Mouse (Mus musculus): ENCODE results near the gene Crispld2. TPM values are rescaled to one million over a fixed set of nuclear protein-coding genes. Genes with fewer than 3 reads are reported as not detected.

Crispld2 gene
- total RNA-seq, 1 experiment from 2014 or later: 5.1 TPM

DNA sequence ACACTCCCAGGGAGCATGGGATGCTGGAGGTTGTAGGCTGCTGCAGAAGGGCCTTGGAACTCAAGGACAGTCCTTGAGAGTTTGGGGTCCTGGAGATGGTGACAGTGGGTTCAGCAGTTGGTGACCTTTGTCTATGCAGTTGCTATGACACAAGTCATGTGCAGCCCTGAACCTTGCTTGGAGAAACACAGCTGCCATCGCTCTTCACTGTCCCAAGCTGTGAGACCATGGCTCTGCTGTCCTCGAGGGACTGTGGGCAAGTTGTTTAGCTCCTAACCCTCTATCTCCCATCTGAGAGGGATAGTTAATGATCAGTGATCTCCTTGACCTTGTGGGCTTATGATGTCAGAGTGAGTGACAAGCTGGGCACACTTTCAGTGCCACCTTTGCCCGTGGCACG, 44.3 kb downstream of the Crispld2 start:
- DNase-seq: no peak

DNA sequence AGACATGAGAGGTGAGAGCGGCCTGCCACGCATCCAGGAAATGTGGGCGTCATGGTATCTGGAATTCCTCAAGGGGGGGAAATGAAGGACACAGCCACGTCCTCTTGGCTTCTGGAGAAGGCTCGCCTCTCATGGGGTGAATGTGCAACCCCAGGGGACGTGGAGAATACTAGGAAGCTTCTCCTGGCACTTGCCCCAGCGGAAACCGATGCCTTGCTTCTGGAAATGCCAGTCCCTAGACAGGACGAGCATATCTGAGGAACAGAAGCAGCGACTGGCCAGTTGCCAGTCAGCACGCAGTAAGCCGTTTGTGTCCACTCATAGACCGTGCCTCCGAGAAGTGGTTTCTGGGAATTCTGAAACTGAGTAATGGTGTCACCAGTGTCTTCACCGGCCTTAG, 45.0 kb downstream of the Crispld2 start:
- DNase-seq: peak; percentile 24

DNA sequence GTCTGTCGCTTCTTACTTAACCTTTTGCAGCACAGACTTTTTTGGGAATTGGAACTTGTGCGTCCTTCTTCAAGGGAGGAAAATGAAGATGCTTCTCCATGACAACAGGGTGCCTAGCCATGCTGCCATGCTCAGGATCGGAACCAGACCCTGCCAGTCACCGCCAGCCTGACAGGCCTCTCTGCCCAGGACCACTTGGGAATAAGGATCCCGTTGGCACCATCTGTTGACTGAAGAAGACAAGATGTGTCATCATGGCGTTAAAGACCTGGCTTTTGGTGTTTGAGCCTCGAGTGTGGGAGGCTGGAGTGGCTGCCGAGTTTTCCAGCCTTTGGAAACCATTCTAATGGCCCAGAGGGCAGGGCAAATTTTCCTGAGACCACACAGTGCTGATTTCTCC, 45.4 kb downstream of the Crispld2 start:
- DNase-seq: no peak

DNA sequence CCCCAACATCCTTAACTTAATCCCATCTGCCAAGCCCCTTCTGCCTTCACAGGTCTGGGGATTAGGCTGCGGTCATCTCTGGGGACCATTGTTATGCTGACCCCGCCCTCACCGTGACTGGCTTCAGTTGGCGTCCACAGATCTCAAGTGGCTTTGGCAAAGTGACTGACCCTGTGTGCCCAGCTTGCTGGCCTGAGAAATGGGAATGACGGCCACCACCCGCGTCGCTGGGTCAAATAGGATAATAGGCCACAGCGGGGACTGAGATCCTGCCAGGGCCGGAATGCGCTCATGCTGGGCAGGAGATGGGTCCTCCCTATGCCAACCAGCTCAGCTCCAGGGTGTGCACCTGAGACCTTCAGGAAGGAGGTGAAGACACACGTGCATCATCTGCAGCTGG, 46.5 kb downstream of the Crispld2 start:
- no peak for DNase-seq

DNA sequence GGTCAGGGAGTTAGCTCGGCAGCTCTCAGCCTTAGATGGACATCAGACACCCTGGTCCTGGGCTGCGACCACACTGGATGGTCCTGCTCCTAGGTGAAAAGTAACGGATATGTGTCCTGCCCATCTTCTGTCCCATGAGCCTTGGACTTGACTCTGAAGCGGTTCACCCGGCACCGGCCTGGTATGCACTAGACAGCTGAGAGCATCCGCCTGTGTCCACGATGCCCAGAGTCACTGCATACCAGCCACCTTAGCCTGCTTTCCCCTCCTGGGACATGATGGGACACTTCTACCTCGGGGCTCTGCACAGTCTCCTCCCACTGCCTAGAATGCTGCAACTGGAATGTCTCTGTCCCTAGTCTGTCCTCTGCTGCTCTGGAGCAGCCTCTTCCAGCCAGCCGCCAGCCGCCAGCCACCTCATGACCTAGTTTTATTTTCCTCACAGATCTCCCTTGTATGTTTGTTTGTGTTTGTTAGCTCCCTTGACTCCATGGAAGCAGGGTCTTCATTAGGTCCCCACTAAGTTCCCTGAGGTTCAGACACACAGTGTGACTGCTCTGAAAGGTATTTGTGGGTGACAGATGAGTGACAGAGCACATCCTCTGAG, 47.2 kb downstream of the Crispld2 start:
- DNase-seq: no peak

DNA sequence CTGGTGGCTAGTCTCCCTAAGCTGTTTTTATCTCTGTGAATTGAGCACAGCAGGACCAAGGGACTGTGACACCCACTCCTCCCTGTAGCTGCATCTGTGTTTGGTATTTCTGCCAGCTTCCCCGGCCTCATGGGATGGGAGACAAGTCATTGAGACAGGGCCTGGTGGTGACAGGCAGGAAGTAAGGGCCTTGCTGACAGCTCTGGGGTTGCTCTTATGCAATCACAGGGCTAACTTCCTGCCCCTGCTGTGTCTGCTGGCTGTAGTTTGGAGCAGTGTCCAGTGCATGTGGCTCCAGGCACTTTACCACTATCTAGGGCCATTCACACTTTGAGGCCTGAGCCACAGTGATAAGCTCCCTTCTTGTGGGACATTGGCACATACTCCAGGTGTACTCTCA, 48.6 kb downstream of the Crispld2 start:
- DNase-seq: peak; percentile 25

DNA sequence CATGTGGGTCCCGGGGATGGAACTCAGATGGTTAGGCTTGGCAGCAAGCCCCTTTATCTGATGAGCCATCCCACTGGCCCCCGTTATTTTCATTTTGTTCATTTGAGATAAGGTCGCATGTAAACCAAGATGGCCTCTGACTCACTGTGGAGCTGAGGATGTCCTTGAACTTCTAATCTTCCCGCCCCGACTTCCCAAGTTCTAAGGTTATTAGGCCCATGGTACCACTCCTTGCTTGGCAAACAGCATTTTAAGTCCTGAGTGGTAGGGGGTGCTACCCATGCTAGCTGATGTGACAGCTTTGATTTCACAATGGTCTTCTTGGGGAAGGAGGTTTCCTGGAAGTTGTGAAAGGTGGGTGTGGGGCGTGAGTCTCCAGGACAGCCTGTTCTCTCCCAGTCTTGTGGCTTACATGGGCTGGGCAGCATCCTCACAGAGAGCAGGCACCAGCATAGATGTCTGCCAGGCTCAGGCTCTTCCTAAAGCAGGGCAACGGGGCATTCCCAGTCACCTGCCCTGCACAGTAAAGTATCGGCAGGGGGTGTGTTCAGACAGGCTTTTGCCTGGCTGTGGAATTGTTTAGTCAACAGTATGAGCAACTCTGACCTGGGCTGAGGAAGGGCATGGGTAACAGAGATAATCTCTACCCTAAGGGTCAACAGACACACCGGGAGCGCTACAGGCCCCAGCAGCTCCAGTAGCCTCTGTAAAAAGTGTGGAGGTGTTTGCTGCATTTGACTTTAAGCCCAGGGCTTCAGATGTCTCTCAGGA, 50.5 kb downstream of the Crispld2 start:
- DNase-seq: no peak

DNA sequence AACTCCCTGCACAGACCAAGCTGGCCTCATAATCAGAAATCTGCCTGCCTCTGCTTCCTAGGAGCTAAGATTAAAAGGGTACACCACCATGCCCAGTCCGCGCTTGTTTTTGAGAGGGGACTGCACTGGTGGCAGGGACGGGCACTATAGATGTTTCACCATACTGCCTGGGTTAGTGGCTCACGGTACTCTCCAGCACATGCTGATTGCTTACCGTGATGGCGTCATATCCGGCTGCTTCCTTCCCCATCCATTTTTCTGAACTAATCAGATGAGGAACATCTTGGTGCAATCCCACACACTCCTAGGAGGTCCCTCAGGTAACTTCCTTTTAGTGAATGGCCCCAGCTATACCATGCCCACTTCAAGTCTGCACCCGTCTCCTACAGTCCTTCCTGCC, 52.7 kb downstream of the Crispld2 start:
- no peak for DNase-seq

DNA sequence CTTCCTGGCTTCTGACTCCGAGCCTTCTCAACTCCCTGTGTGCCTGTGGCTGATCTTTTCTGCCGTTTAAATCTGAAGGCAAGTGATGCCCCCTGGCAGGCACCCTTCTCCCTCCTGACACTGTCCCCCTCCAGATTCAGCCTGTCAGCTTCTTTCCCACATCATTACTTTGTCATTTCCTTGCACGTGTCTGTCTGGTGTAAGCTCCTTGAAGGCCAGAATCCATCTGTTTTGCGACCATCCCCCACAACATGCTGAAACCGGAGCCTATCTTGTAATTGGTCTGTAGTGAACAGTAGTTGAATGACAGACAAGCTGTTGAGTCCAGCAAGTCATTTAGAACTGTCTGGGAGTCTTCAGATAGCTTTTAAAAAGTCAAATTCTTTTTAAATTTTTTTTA, 53.2 kb downstream of the Crispld2 start:
- no peak for DNase-seq

DNA sequence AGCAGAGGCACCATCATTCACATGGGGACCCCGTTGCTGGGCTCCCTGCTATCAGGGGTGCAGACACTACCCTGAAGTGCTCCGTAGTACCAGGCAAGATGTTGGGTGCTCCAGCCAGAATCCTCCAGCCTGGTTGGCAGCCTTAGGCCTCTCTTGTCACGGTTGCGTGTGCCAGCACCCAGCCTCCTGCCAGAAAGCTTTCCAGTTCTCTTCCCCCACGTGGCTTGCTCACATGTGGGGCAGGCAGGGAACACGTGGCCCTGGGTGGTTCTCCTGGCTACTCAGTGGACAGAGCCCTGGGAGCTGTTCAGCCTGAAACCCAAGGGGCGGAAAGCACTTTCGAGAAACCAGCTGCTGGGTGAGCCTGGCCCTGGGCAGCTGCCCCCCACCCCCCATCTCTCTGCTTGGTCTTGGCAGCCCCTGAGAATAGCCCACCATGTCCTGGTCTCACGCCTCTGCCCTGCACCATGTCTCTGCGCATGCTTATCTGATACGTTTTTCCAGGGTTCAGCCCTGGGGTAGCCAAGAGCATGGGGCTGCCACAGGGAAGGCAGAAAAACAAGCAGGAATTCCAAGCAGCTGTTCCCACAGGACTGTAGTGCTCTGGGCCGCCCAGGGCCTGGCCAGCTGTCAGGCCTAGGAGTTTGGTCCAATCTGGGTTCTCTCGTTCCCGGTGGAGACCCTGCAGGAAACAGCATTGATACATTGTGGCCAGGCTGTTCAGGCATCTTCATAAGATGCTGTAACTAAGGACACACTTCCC, 54.2 kb downstream of the Crispld2 start:
- peak; percentile 80 for DNase-seq

DNA sequence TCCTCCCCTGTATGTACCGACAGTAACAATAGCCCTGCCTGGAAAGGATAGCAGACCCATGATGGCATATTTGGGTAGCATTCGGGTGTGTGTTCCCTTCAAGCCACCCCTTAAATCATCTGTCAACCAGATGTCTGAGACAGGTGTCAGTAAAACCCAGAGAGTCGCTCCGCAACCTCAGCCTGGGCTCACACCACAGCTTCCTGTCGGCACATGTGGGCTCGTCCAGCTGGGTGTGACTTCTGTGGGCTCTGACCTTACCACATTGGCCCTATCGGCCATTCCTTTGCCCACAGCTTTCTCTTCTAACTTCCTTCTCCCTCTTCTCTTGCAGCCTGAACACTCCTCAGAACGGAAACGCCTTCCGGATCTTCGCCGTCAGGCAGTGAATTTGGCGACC, 57.7 kb downstream of the Crispld2 start:
- no peak for DNase-seq

DNA sequence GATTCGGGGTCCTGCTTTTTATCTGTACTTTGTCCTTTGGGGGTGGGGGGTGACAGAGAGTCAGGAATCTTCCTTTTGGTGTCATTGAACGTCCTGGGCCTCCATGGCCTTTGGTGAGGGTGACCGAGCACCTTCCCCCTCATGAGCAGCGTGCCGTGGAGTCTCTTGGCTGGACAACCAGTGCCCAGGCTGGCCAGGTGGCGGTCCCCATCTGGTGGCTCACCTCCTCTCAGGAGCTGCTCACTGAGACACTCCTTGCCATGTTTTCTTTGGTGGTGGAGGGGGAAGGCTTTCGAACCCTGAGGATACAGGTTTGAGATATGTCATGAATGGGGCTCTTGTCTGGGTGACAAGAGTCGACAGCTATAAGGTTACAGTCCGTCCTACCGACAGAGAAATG, 58.1 kb downstream of the Crispld2 start:
- DNase-seq: no peak

DNA sequence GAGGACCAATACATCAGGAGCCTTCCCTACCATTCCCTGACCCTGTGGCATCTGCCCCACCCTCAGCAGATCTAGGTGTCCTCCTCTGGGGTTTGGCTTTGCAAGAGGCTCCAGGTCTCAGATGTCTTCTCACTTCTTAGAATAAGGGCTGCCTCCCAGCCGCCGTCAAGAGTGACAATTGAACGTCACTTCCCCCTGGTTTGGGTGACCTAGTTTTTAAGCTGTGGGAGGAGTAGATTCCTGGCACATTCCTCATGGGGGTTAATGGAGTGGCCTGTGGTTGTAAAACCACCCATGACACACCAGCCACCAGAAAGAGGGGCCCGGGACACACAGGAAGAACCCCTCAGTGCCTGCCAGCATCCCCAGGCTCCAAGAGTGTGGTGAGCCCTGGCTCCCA, 58.8 kb downstream of the Crispld2 start:
- no peak for DNase-seq

DNA sequence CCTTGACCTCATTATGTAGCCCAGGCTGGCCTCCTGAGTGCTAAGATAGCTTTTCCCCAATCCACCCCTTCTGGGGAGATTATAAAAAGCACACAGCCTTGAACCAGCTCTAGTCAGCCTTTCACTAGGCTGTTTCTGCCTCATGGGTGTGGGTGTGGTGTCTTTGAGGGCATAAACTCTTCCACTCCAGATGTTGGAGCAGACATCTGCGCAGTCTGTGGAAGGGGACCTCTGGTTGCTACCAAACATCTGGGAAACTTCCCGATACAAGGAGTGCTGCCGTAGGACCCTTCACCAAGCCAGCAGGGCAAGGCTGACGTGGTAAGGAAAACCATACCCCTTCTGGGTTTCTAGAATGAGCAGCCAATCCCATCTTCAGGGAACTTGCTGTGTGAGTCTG, 59.7 kb downstream of the Crispld2 start:
- DNase-seq: no peak

DNA sequence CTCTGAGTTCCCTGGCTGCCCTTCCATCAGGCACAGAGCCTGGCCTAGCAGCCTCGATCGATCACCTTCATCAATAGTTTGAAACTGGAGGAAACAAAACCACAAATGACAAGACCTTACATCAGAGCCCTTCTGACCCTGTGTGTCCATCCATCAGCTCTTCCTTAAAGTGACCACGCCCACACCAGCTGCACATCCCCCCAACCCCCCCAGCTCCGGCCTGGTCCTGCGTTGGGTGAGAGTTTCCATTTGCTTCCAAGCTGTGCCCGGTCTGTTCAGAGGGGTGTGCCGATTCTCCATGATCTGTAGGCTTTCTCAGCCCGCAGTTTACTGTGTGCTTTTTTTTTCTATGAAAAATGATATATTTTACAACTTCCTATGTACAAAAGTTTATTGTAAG, 60.1 kb downstream of the Crispld2 start:
- no peak for DNase-seq

DNA sequence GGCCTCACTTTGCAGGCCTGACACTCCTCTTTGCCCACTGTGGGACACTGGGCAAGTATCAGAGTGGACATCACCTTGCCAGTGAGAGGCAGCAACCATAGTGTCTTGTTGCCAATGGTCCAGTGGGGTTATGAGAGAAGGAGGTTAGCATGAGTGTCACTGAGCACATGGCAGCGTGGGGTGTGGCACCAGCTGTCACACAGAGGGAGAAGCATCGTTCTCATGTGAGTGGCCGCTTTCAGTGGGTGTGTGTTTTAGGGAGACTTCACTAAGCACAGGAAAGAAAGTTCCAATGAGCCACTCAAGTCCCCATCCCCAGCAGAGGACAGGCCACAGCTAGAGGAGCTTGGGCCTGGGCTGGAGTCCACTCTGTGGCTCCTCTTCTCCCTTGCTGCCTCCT, 62.6 kb downstream of the Crispld2 start:
- DNase-seq: no peak

DNA sequence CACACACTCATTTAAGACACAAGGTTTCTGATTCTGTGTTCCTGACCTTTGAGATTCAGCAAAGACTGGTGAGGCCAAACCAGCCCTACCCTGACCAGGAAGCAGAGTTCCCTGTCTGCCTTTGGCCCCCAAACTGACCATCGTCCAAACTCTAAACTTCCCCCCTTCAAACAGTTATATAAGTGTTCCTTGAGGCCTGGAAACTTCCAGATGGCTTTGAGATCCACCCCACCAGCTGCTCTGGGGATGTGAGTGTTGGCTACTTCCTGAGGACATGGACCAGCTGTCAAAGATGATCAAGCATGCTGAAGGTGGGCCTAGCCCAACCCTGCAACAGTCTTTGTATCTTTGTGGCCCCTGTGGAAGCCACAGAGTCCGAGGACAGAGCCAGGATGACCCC, 64.8 kb downstream of the Crispld2 start:
- DNase-seq: no peak

DNA sequence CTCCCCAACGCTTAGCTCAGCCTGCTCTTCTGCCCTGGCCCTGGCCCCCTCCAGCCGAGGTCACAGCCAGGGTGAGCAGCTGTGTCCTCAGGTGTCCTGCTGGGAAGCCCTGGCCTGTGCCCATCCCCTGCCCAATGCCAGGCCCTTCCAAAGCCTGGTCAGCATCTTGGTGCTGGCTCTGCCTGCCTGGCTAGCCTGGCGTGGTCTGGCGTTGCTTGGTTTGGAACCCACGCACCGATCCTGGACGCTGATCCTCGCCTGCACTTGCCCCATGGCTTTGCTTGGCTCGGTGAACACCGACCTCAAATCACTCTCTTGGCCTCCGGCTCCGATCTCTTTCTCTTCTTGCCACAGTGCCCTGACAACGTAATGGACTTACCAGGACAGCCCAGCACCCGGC, 70.5 kb downstream of the Crispld2 start:
- no peak for DNase-seq

DNA sequence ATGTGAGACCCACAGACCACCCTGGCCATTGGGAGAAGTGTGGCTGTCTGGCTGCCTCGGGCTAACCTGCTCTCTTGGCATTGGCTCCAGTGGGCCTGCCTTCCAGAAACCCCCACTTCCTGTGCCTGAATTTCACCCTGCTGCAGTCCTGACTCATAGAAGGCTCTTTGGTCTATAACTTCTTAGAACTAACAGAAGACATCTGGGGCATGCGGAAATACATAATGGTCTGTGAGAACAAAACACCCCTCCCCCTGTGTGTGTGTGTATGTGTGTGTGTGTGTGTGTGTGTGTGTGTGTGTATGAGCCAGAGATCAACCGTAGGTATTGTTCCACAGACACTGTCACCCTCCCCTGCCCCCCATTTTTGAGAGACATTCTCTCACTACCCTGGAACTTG, 71.1 kb downstream of the Crispld2 start:
- DNase-seq: no peak

DNA sequence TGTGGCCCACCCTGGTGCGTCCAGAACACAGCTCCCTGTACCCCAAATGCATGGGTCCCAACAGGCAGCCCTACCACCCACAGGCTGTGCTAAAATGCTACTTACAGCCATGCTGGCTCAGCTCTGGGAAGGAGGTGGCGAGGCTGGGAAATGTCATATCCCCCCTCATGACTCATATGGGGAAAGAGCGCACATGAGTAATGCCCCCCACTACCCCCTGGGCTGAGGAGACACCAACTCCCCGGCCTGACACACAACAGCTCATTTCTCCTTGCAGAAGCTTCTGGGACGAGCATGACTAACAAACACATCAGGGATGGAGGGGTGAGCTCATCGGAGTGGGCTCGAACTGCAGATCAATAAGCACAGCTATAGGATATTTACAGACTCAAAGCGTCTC, 73.4 kb downstream of the Crispld2 start:
- DNase-seq: no peak

DNA sequence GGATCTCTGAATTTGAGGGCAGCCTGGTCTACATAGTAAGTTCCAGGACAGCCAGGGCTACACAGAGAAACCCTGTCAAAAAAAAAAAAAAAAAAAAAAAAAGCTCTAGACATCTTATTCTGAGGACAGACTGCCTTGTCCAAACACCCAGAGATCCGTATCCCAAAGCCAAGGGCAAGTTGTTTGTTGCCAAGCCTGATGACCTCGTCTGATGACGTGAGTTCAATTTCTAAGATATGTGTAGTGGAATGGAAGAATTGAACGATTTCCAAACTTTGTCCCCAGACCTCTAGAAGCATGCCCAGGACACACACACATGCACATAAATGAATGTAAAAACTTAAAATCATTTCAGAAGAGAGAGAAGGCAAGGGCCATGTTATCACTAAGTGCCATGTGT, 74.0 kb downstream of the Crispld2 start:
- no peak for DNase-seq

DNA sequence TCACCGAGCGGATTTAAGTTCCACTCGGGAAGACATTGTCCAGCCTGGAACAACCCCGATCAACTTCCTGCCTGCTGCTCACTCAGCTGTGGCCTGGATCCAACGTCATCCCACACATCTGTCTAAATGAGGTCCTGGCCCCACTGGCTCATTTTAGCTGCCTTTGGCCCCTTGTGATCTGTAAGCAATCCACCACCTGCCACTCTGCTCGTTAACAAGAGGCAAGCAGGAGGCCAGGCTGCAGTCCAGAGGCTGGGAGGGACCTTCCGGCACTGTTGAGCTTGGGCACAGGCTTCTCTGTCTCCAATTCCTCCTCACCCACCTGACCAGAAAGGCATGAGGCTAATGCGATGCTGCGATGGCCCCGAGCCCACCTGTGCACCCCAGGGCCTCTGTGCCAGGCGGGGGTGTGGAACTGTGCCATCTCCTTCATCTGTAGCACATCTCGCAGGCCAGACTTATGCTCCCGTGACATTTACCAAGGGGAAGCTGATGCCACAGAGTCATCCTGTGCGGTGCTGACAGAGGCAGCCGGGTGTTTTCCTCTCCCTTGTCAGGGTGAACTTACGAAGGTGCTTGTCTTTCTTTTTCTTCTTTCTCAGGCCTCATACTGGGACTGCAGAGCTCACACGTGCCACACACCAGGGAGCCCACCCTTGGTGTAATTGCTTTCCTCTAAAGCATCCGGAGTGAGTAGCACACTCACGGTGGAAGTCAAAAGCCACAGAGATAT, 75.9 kb downstream of the Crispld2 start:
- DNase-seq: no peak

DNA sequence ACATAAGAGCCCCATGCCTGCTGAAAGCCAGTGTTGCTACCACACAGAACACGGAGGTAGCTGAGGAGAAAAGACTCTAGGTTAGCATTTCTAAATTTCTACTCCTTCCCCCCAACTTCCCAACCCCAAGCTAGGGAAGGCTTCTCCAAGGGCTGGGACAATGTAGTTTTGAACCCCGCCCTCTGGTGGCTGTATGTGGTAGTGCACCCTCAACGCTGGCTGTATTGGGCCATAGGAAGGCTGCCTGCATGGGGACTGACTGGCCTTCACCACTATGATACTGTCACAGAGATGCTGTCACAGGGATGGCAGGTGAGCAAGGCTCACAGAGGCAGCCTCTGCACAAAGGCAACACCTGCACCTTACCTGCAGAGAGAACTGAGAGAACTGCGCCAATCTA, 79.4 kb downstream of the Crispld2 start:
- DNase-seq: peak; percentile 81

Measured in adrenal gland, postnatal 25 days (tissue).